Mouse (Mus musculus): ENCODE measurements around the gene Pgm1. TPM values are rescaled to one million over a fixed set of nuclear protein-coding genes. Genes with fewer than 3 reads are reported as not detected.

The Pgm1 gene
- total RNA-seq, 2 experiments from 2014 or later = 223 TPM

- DNase-seq = no peak
These were observed 83.3 kb downstream of the Pgm1 start for GRCm38 (mm10) chr4:100012361-100013035.

- no peak for DNase-seq
These were observed 98.6 kb downstream of the Pgm1 start for GRCm38 (mm10) chr4:100027773-100028172.

- peak; percentile 89 for DNase-seq
These were observed 99.4 kb downstream of the Pgm1 start for GRCm38 (mm10) chr4:100028641-100029040.

- DNase-seq = peak; percentile 53
These were observed 102.1 kb downstream of the Pgm1 start for GRCm38 (mm10) chr4:100031270-100031669.

GRCm38 (mm10) chr4:100032608-100033007, 103.4 kb downstream of the Pgm1 start:
- DNase-seq = no peak

- DNase-seq = no peak
These were observed 104.7 kb downstream of the Pgm1 start for GRCm38 (mm10) chr4:100033944-100034343.

- DNase-seq = no peak
These were observed 105.8 kb downstream of the Pgm1 start for GRCm38 (mm10) chr4:100034971-100035370.

GRCm38 (mm10) chr4:100035919-100036554, 106.8 kb downstream of the Pgm1 start:
- DNase-seq = no peak

Other genes with a start within 250 kb of the Pgm1 start
- gene Alg6, start 213.8 kb upstream of the Pgm1 start, total RNA-seq (2021) = 1 to 10 TPM; 9.2 to 10.0 TPM
- gene Efcab7, start 100.2 kb upstream of the Pgm1 start, total RNA-seq (2021) = 1 to 10 TPM; 4.5 to 5.0 TPM
- 10 to 100 TPM; 10.4 to 13.6 TPM for gene Itgb3bp, start 399 bp downstream of the Pgm1 start, total RNA-seq (2021)
- 10 to 100 TPM; 28.9 to 37.2 TPM for gene Ror1, start 166.4 kb downstream of the Pgm1 start, total RNA-seq (2021)

All from heart, postnatal 4 days (tissue).